8 mouse cellular contexts compared by ENCODE assay signal in genomic region chr3:55055038-55055746, GRCm38 (mm10). TPM values are rescaled to one million over a fixed set of nuclear protein-coding genes. Genes with fewer than 3 reads are reported as not detected.
DNase-seq lines count a peak whose midpoint lies in the region; ATAC-seq lines count a peak whose summit lies in the region.

Gene Ccna1 (minus strand): TSS chr3:55055501.

- WGBS in hindbrain, embryonic 13.5 days: under 1% methylated on average over 71 of the region's 73 CpGs

- no peaks in the 10 kb centered on the region for H3K9me3 ChIP-seq in hindbrain, embryonic 13.5 days

- DNase-seq in adrenal gland, adult (ENCODE audit: inconsistent age in 2 of 2, low spot score in 1 of 2): peak; percentile 26 to 70
- DNase-seq in cerebellum, postnatal 4 days (ENCODE audit: low spot score in 2 of 2): peak; percentile 46 to 70
- DNase-seq in gastrocnemius, adult 18-20 months (ENCODE audit: low spot score): peak; percentile 8
- peak; percentile 57 to 62 for DNase-seq in layer of hippocampus, postnatal 25 days (ENCODE audit: extremely low spot score in 1 of 2, low spot score in 1 of 2)
- peak; percentile 50 for DNase-seq in lung, postnatal 10 days
- DNase-seq in right cerebral cortex, adult 2 months (ENCODE audit: low spot score in 2 of 2): peak; percentile 76
- DNase-seq in natural killer cell, adult 2 months (ENCODE audit: low spot score in 2 of 2): no peak

- peaks cover 39% of the 10 kb centered on the region for H3K27me3 ChIP-seq in hindbrain, embryonic 13.5 days

- peak within 1 kb of the TSS; percentile 79 for H3K9ac ChIP-seq in hindbrain, embryonic 13.5 days

- H3K36me3 ChIP-seq in hindbrain, embryonic 13.5 days: no peaks in the 10 kb centered on the region

- ATAC-seq in hindbrain, embryonic 13.5 days (ENCODE audit: low FRiP score): peak; percentile 93

- no peak within 1 kb of the TSS for H3K27ac ChIP-seq in hindbrain, embryonic 13.5 days

- peak within 1 kb of the TSS; percentile 57 for H3K4me3 ChIP-seq in hindbrain, embryonic 13.5 days

- peaks cover 11% of the 10 kb centered on the region; the same call in 1 of the 2 replicates for H3K4me1 ChIP-seq in hindbrain, embryonic 13.5 days (replicated peaks)

- peak within 1 kb of the TSS; percentile 97 for H3K4me2 ChIP-seq in hindbrain, embryonic 13.5 days

RNA-seq across cellular contexts. Expression of gene Ccna1, which starts in this region (rescaled TPM):
- not detected for total RNA-seq in gastrocnemius, adult 18-20 months (2021)
- polyA plus RNA-seq in hindbrain, embryonic 13.5 days (2015; fragmentation: Nextera tagmentation; extraction: Ambion mirVana): 2.2 TPM in 2 replicates
- total RNA-seq in layer of hippocampus, postnatal 25 days (2021): 1 to 10 TPM; 2.0 to 3.1 TPM

Comparison
In these comparisons a context has a peak if more than half of its experiments do, and no peak if none do; other contexts are left out.
1. Peak in DNase-seq in gastrocnemius, adult 18-20 months; RNA of the gene not detected or under 1 TPM.
2. DNase-seq: peak in adrenal gland, adult (2 of 2), cerebellum, postnatal 4 days (2 of 2), layer of hippocampus, postnatal 25 days (2 of 2), lung, postnatal 10 days (single experiment) and right cerebral cortex, adult 2 months (2 of 2); none in natural killer cell, adult 2 months (0 of 2).